Mouse (Mus musculus): ENCODE data around the gene Snx1. TPM values are rescaled to one million over a fixed set of nuclear protein-coding genes. Genes with fewer than 3 reads are reported as not detected.
A peak's percentile ranks its signal among the peaks of the same experiment; 100 is the strongest.

Gene Snx1
- total RNA-seq, 2 experiments from 2014 or later: 55.2 to 56.4 TPM

- no peak for DNase-seq (ENCODE audit: low spot score in 2 of 2)
Measured at GRCm38 (mm10) chr9:66127884-66128283, 1.5 kb upstream of the Snx1 start.

- no peak for DNase-seq (ENCODE audit: low spot score in 2 of 2)
Measured at GRCm38 (mm10) chr9:66127193-66127546, 783 bp upstream of the Snx1 start.

GRCm38 (mm10) chr9:66125543-66126455 is 588 bp downstream of the Snx1 start:
- no peak for DNase-seq (ENCODE audit: low spot score in 2 of 2)

- DNase-seq (ENCODE audit: low spot score in 2 of 2): peak; percentile 95
Measured at GRCm38 (mm10) chr9:66124681-66125542, 1.5 kb downstream of the Snx1 start.

GRCm38 (mm10) chr9:66124111-66124531 is 2.3 kb downstream of the Snx1 start:
- no peak for DNase-seq (ENCODE audit: low spot score in 2 of 2)

- no peak for DNase-seq (ENCODE audit: low spot score in 2 of 2)
Measured at GRCm38 (mm10) chr9:66123648-66124047, 2.7 kb downstream of the Snx1 start.

- DNase-seq (ENCODE audit: low spot score in 2 of 2): no peak
Measured at GRCm38 (mm10) chr9:66121421-66121820, 5.0 kb downstream of the Snx1 start.

GRCm38 (mm10) chr9:66120945-66121344 is 5.4 kb downstream of the Snx1 start:
- DNase-seq (ENCODE audit: low spot score in 2 of 2): no peak

GRCm38 (mm10) chr9:66120106-66120505 is 6.3 kb downstream of the Snx1 start:
- DNase-seq (ENCODE audit: low spot score in 2 of 2): no peak

GRCm38 (mm10) chr9:66119498-66119897 is 6.9 kb downstream of the Snx1 start:
- DNase-seq (ENCODE audit: low spot score in 2 of 2): no peak

- no peak for DNase-seq (ENCODE audit: low spot score in 2 of 2)
Measured at GRCm38 (mm10) chr9:66116890-66117289, 9.5 kb downstream of the Snx1 start.

GRCm38 (mm10) chr9:66114341-66114740 is 12.0 kb downstream of the Snx1 start:
- DNase-seq (ENCODE audit: low spot score in 2 of 2): no peak

GRCm38 (mm10) chr9:66110611-66111379 is 15.6 kb downstream of the Snx1 start:
- DNase-seq (ENCODE audit: low spot score in 2 of 2): no peak

- DNase-seq (ENCODE audit: low spot score in 2 of 2): no peak
Measured at GRCm38 (mm10) chr9:66110126-66110525, 16.3 kb downstream of the Snx1 start.

GRCm38 (mm10) chr9:66109574-66109973 is 16.8 kb downstream of the Snx1 start:
- no peak for DNase-seq (ENCODE audit: low spot score in 2 of 2)

- no peak for DNase-seq (ENCODE audit: low spot score in 2 of 2)
Measured at GRCm38 (mm10) chr9:66105168-66105567, 21.2 kb downstream of the Snx1 start.

- DNase-seq (ENCODE audit: low spot score in 2 of 2): no peak
Measured at GRCm38 (mm10) chr9:66104601-66105000, 21.8 kb downstream of the Snx1 start.

- no peak for DNase-seq (ENCODE audit: low spot score in 2 of 2)
Measured at GRCm38 (mm10) chr9:66102668-66103067, 23.7 kb downstream of the Snx1 start.

GRCm38 (mm10) chr9:66101577-66101976 is 24.8 kb downstream of the Snx1 start:
- no peak for DNase-seq (ENCODE audit: low spot score in 2 of 2)

GRCm38 (mm10) chr9:66092664-66093063 is 33.7 kb downstream of the Snx1 start:
- no peak for DNase-seq (ENCODE audit: low spot score in 2 of 2)
